Mouse (Mus musculus): ENCODE data around the gene Rreb1. TPM values are rescaled to one million over a fixed set of nuclear protein-coding genes. Genes with fewer than 3 reads are reported as not detected.
A peak's percentile ranks its signal among the peaks of the same experiment; 100 is the strongest.

Rreb1 gene
- total and polyA plus RNA-seq, 2 experiments from 2014 or later: 2.3 to 6.0 TPM

DNA sequence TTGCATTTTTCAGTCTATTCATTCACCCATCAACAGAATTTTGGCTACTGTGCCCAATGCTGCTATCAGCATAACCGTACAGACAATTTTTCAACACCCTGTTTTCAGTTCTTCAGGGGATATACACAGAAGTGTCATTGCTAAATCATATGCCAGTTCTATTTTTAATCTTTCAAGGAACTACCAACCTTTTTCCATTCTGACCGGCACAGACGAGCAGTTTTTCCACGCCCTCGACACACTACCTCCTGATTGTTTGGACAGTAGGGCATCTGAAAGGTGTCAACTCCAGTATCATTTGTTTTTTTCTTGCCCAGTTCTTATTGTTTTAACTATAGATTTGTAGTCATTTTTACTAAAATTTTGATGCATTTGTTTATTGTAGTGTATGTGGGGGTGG lies 25.8 kb downstream of the Rreb1 start:
- 84% methylated on average over 5 of the region's 5 CpGs for WGBS
- no peaks in the 10 kb centered on the region for H3K36me3 ChIP-seq (ENCODE audit: insufficient read depth, low read length)
- no peak for TF ChIP-seq CTCF (IDR thresholded peaks at IDR 0.05; ENCODE audit: low read depth)
- H3K4me2 ChIP-seq (ENCODE audit: low read depth, low read length): no peak overlapping the region
- DNase-seq (ENCODE audit: low spot score) (no peak), ATAC-seq (no peak)
- no peaks in the 10 kb centered on the region for H3K4me1 ChIP-seq (ENCODE audit: insufficient read depth, low read length)
- no peaks in the 10 kb centered on the region for H3K27me3 ChIP-seq (ENCODE audit: insufficient read depth, low read length)
- H3K4me3 ChIP-seq (ENCODE audit: low read length): no peak overlapping the region
- no peak overlapping the region for H3K27ac ChIP-seq
- no peaks in the 10 kb centered on the region for H3K9me3 ChIP-seq (ENCODE audit: low read length)
- H3K9ac ChIP-seq (replicated peaks; ENCODE audit: low read length): no peak overlapping the region

DNA sequence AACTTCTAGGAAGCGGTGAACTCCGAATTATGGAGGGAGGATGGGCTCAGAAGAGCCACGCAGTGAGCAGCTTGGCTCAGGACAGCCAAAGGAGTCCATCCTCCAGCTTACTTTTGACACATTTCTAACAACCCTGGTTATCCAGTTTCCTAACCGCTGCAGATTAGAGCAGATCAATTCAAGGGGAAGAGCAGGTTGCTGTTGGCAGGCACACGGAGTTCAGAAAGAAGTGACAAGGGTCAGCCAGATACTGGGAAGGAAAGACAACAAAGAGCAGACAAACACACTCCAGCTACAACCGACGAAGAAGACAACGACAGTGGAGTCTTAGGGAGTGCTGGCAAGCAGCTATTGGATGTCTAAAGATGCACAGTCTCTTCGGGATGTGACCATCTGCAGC lies 36.8 kb downstream of the Rreb1 start:
- Histone ChIP-seq H3K27ac (no peak overlapping the region), H3K9me3 (ENCODE audit: low read length) (no peaks in the 10 kb centered on the region), H3K9ac (replicated peaks; ENCODE audit: low read length) (no peak overlapping the region), H3K36me3 (ENCODE audit: insufficient read depth, low read length) (no peaks in the 10 kb centered on the region), H3K27me3 (ENCODE audit: insufficient read depth, low read length) (no peaks in the 10 kb centered on the region), H3K4me1 (ENCODE audit: insufficient read depth, low read length) (no peaks in the 10 kb centered on the region), H3K4me2 (ENCODE audit: low read depth, low read length) (no peak overlapping the region), H3K4me3 (ENCODE audit: low read length) (no peak overlapping the region)
- 66% methylated on average over 9 of the region's 9 CpGs for WGBS
- DNase-seq (ENCODE audit: low spot score): no peak
- TF ChIP-seq CTCF (IDR thresholded peaks at IDR 0.05; ENCODE audit: low read depth): no peak
- ATAC-seq: no peak

GRCm38 (mm10) chr13:37816736-37817135 lies 38.5 kb downstream of the Rreb1 start:
- Histone ChIP-seq H3K9ac (replicated peaks; ENCODE audit: low read length) (no peak overlapping the region), H3K27me3 (ENCODE audit: insufficient read depth, low read length) (no peaks in the 10 kb centered on the region), H3K4me3 (ENCODE audit: low read length) (no peak overlapping the region), H3K27ac (no peak overlapping the region), H3K4me2 (ENCODE audit: low read depth, low read length) (no peak overlapping the region), H3K4me1 (ENCODE audit: insufficient read depth, low read length) (no peaks in the 10 kb centered on the region), H3K36me3 (ENCODE audit: insufficient read depth, low read length) (no peaks in the 10 kb centered on the region), H3K9me3 (ENCODE audit: low read length) (no peaks in the 10 kb centered on the region)
- ATAC-seq: no peak
- no peak for TF ChIP-seq CTCF (IDR thresholded peaks at IDR 0.05; ENCODE audit: low read depth)
- 74% methylated on average over 5 of the region's 5 CpGs for WGBS
- no peak for DNase-seq (ENCODE audit: low spot score)

DNA sequence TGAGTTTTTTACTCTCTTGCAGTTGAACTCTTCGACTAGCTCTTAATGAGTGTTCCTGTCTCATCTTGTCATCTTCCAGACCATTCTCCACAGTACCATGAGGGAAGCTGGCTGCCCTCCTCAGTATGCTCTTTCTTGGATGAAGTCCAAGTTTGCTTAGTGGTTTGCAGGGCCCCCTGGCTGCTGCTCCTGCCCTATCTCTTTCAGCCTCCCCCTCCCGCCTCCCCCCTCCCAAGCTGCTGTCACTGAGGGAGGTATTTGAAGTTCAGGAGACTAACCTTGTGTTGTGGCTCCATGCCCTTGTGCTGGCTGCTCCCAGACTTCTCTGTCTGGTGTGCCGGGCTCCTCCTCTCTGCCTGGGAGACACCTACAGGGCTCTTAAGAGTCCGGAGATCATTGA lies 43.2 kb downstream of the Rreb1 start:
- ATAC-seq (peak; percentile 52; the same call in 1 of the 2 replicates), DNase-seq (ENCODE audit: low spot score) (peak; percentile 70)
- Histone ChIP-seq H3K9ac (replicated peaks; ENCODE audit: low read length) (no peak overlapping the region), H3K4me2 (ENCODE audit: low read depth, low read length) (no peak overlapping the region), H3K36me3 (ENCODE audit: insufficient read depth, low read length) (no peaks in the 10 kb centered on the region), H3K27ac (no peak overlapping the region), H3K27me3 (ENCODE audit: insufficient read depth, low read length) (no peaks in the 10 kb centered on the region), H3K4me3 (ENCODE audit: low read length) (no peak overlapping the region), H3K4me1 (ENCODE audit: insufficient read depth, low read length) (peaks cover 5% of the 10 kb centered on the region; the same call in 1 of the 2 replicates), H3K9me3 (ENCODE audit: low read length) (no peaks in the 10 kb centered on the region)
- WGBS: 27% methylated on average over 4 of the region's 4 CpGs
- peak; percentile 40 for TF ChIP-seq CTCF (IDR thresholded peaks at IDR 0.05; ENCODE audit: low read depth)

DNA sequence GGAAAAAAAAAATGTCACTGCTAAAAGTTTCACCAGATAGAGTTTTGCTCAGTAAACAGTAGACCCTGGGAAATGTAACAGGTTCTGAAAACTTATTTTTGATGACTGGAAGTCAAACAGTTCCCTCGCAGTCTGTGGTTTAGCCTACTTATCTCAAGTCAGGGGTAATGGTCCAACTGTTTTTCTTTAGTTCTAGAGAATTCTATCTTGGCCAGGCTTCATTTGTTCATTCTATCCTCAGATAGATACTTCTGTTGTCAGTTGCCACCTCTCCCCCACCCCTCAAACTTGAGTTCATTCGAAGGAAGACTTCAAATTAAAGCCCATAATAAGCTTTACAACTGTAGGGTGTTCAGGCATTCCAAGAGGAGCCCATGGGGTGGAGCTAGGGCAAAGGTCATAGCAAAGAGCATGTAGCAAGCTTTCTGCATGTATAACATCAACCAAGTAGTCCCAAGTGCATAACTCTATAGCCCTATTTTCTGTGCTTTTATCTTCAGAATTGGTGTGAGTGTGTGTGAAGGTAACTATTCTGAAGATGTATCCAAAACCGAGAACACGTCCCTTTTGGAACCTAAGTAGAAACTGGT lies 46.2 kb downstream of the Rreb1 start:
- H3K4me3 ChIP-seq (ENCODE audit: low read length): no peak overlapping the region
- no peaks in the 10 kb centered on the region for H3K9me3 ChIP-seq (ENCODE audit: low read length)
- no peaks in the 10 kb centered on the region; the same call in 1 of the 2 replicates for H3K27me3 ChIP-seq (ENCODE audit: insufficient read depth, low read length)
- DNase-seq (ENCODE audit: low spot score) (no peak), ATAC-seq (no peak)
- WGBS: 47% methylated on average over 4 of the region's 4 CpGs
- no peaks in the 10 kb centered on the region for H3K36me3 ChIP-seq (ENCODE audit: insufficient read depth, low read length)
- no peak overlapping the region for H3K27ac ChIP-seq
- H3K4me2 ChIP-seq (ENCODE audit: low read depth, low read length): no peak overlapping the region
- no peak overlapping the region for H3K9ac ChIP-seq (replicated peaks; ENCODE audit: low read length)
- no peak for TF ChIP-seq CTCF (IDR thresholded peaks at IDR 0.05; ENCODE audit: low read depth)
- peaks cover 8% of the 10 kb centered on the region; the same call in 1 of the 2 replicates for H3K4me1 ChIP-seq (ENCODE audit: insufficient read depth, low read length)

DNA sequence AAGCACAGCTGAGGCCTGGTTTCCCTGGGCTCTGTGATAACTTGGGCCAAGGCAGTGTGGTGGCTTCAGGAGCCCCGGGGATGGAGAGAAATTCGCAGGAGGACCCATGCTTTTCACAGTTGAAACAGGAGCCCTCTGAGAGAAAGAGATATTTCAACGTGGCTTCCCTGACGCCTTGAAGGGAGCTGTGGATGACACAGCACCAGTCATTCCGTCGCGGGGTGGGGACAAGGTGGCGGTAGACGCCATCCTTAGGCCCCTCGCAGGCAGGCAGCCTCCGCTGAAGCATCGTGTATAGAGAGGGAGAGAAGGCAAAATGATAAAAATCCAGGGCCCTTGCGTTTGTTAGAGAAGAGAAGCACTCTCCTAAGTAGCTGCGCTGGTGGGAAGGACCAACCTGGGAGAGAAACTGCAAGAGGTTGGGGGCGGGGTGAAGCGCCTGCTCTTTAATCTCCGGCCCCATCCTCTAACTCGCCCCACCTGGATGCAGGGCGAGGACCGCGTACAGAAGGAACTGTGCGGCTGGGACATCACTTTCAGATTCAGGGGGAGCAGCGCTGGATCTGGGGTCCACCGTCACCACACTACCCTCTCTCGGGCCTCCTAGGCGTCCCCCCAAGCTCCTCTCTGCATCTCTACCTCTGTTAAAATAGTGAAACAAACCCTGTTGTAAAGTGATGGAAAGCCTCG lies 46.9 kb downstream of the Rreb1 start:
- Histone ChIP-seq H3K4me1 (ENCODE audit: insufficient read depth, low read length) (peaks cover 8% of the 10 kb centered on the region; the same call in 1 of the 2 replicates), H3K9ac (replicated peaks; ENCODE audit: low read length) (peak overlapping the region; percentile 58), H3K4me2 (ENCODE audit: low read depth, low read length) (peak overlapping the region; percentile 98), H3K4me3 (ENCODE audit: low read length) (peak overlapping the region; percentile 66), H3K27me3 (ENCODE audit: insufficient read depth, low read length) (no peaks in the 10 kb centered on the region; the same call in 1 of the 2 replicates), H3K9me3 (ENCODE audit: low read length) (no peaks in the 10 kb centered on the region), H3K36me3 (ENCODE audit: insufficient read depth, low read length) (no peaks in the 10 kb centered on the region), H3K27ac (peak overlapping the region; percentile 74; the same call in 1 of the 2 replicates)
- 5% methylated on average over 27 of the region's 27 CpGs for WGBS
- DNase-seq (ENCODE audit: low spot score) (peak; percentile 7), ATAC-seq (no peak)
- TF ChIP-seq CTCF (IDR thresholded peaks at IDR 0.05; ENCODE audit: low read depth): 0 out of 2 replicates have a peak, but pooled peaks have one; percentile 5
